In genomic region chr10:18403992-18404391, GRCm38 (mm10) we compare ENCODE assay signal across 19 mouse cellular contexts.
A peak's percentile ranks its signal among the peaks of the same experiment; 100 is the strongest.
DNase-seq lines count a peak whose midpoint lies in the region; ATAC-seq and TF ChIP-seq lines count a peak whose summit lies in the region.
"Had no signal": no experiment of that assay in that cellular context is flagged by ENCODE, and none has a peak within 500 bp of the region (broad histone marks: within the 10 kb centered on the region; RNA-seq: fewer than 3 reads in every experiment).

No protein-coding gene starts in this region.

- no peak overlapping the region for H3K4me2 ChIP-seq in forebrain, postnatal 0 days (ENCODE audit: low read depth)
- no peak overlapping the region for H3K4me2 ChIP-seq in forebrain, embryonic 13.5 days
- H3K4me2 ChIP-seq: embryonic facial prominence, embryonic 12.5 days; forebrain, embryonic 15.5 days; heart, embryonic 11.5 days; heart, embryonic 15.5 days had no signal

- no peaks in the 10 kb centered on the region for H3K9me3 ChIP-seq in forebrain, postnatal 0 days (ENCODE audit: low read length)
- no peaks in the 10 kb centered on the region for H3K9me3 ChIP-seq in forebrain, embryonic 13.5 days (replicated peaks)
- H3K9me3 ChIP-seq: embryonic facial prominence, embryonic 12.5 days; forebrain, embryonic 15.5 days; G1E; heart, embryonic 15.5 days had no signal

- ATAC-seq in forebrain, postnatal 0 days: peak; percentile 25; the same call in 1 of the 2 replicates
- ATAC-seq in forebrain, embryonic 13.5 days: no peak
- ATAC-seq: CD4-positive, CD25-positive, alpha-beta regulatory T cell, adult 4 months; forebrain, embryonic 15.5 days had no signal

- H3K27me3 ChIP-seq in forebrain, postnatal 0 days (ENCODE audit: insufficient read depth, low read length): no peaks in the 10 kb centered on the region
- 0 out of 2 replicates have a peak, but pooled peaks cover 7% of the 10 kb centered on the region for H3K27me3 ChIP-seq in forebrain, embryonic 13.5 days
- H3K27me3 ChIP-seq: embryonic facial prominence, embryonic 12.5 days; forebrain, embryonic 15.5 days; heart, embryonic 15.5 days had no signal

- intact Hi-C loops in left cerebral cortex, postnatal 4 days (cut with DNase I): no loop called here

- H3K27ac ChIP-seq in forebrain, postnatal 0 days (ENCODE audit: low read depth, low read length): no peak overlapping the region
- no peak overlapping the region for H3K27ac ChIP-seq in forebrain, embryonic 13.5 days
- H3K27ac ChIP-seq: embryonic facial prominence, embryonic 12.5 days; heart, adult 2 months; heart, embryonic 15.5 days had no signal

- H3K9ac ChIP-seq in forebrain, postnatal 0 days: no peak overlapping the region
- H3K9ac ChIP-seq in forebrain, embryonic 13.5 days: no peak overlapping the region
- H3K9ac ChIP-seq: embryonic facial prominence, embryonic 12.5 days; forebrain, embryonic 15.5 days; heart, embryonic 15.5 days had no signal

- H3K4me3 ChIP-seq in forebrain, postnatal 0 days (ENCODE audit: low read depth, low read length): no peak overlapping the region
- no peak overlapping the region for H3K4me3 ChIP-seq in forebrain, embryonic 13.5 days
- H3K4me3 ChIP-seq: embryonic facial prominence, embryonic 12.5 days; forebrain, embryonic 15.5 days; heart, adult 2 months; heart, embryonic 15.5 days had no signal

- H3K36me3 ChIP-seq in forebrain, postnatal 0 days (ENCODE audit: insufficient read depth): no peaks in the 10 kb centered on the region
- H3K36me3 ChIP-seq in forebrain, embryonic 13.5 days (ENCODE audit: poor library complexity, severe bottlenecking): no peaks in the 10 kb centered on the region
- H3K36me3 ChIP-seq: embryonic facial prominence, embryonic 12.5 days; forebrain, embryonic 15.5 days; G1E; heart, embryonic 15.5 days had no signal

- H3K4me1 ChIP-seq in forebrain, postnatal 0 days (ENCODE audit: insufficient read depth): 0 out of 2 replicates have a peak, but pooled peaks cover 6% of the 10 kb centered on the region
- H3K4me1 ChIP-seq in forebrain, embryonic 13.5 days: peaks cover 8% of the 10 kb centered on the region; the same call in 1 of the 2 replicates

- DNase-seq in cerebellum, adult 9-10 months: peak; percentile 47
- DNase-seq in cerebellum, adult 11-12 months: no peak
- DNase-seq in forebrain, postnatal 0 days: peak; percentile 75
- peak; percentile 32 for DNase-seq in left cerebral cortex, postnatal 4 days
- no peak for DNase-seq in left cerebral cortex, adult 11 months (ENCODE audit: low spot score)
- DNase-seq in telencephalon, adult 2 months (ENCODE audit: low read depth, low spot score): peak; percentile 13
- DNase-seq: adrenal gland, adult 8-10 months; adrenal gland, postnatal 36 days; B cell, adult 2 months; gastrocnemius, postnatal 14 days; heart, adult 2 months; heart, postnatal 14 days had no signal

- 31% methylated on average over 2 of the region's 2 CpGs for WGBS in forebrain, postnatal 0 days
- WGBS in forebrain, embryonic 13.5 days: 36% methylated on average over 2 of the region's 2 CpGs

- TF ChIP-seq CTCF in forebrain, postnatal 0 days (IDR thresholded peaks at IDR 0.05; ENCODE audit: low read depth): no peak

Comparison
In these comparisons a context has a peak if more than half of its experiments do, and no peak if none do; other contexts are left out.
1. DNase-seq: peak in cerebellum, adult 9-10 months (single experiment), forebrain, postnatal 0 days (single experiment), left cerebral cortex, postnatal 4 days (single experiment) and telencephalon, adult 2 months (single experiment); none in cerebellum, adult 11-12 months (single experiment) and left cerebral cortex, adult 11 months (single experiment).